Mouse (Mus musculus): Measurements from ENCODE around the gene Krt31. TPM values are rescaled to one million over a fixed set of nuclear protein-coding genes. Genes with fewer than 3 reads are reported as not detected.

Krt31 gene
- polyA plus RNA-seq, 2 experiments = not detected

DNA sequence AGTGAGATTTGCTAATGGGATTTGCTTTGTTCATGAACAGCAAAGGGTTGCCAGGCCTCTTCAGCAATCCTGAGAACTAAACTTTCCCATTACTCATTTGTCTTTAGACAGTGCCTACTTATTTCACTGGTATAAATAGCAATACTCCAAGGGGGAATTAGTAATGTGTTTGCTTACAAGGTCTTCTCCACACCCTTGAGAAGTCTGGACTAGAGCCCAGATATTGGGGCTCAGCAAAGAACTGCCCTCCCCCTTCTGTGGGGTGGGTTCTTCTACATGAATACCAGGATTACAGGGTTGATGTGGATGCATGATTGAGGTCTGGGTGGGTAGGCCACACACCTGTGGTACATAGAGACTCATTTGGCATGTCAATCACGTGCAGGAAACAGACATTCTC lies 23.5 kb upstream of the Krt31 start:
- no peaks in the 10 kb centered on the region for H3K27me3 ChIP-seq (ENCODE audit: control insufficient read depth, insufficient read depth, low read length)
- ATAC-seq (ENCODE audit: insufficient read depth) (no peak), DNase-seq (ENCODE audit: low read depth in 3 of 3, low spot score in 3 of 3) (no peak)
- no peak overlapping the region for H3K9ac ChIP-seq (replicated peaks)
- no peaks in the 10 kb centered on the region for H3K4me1 ChIP-seq (replicated peaks; ENCODE audit: control insufficient read depth in 2 of 2, insufficient read depth in 2 of 2, low read length in 1 of 2)
- no peak overlapping the region for H3K27ac ChIP-seq
- WGBS (ENCODE audit: insufficient replicate concordance) = 19% methylated on average over 1 of the region's 1 CpGs
- no peaks in the 10 kb centered on the region for H3K9me3 ChIP-seq (ENCODE audit: control insufficient read depth, low read length)
- no peak overlapping the region for H3K4me3 ChIP-seq (ENCODE audit: insufficient read depth in 1 of 2, low read depth in 2 of 2, low read length in 2 of 2)
- H3K4me2 ChIP-seq (ENCODE audit: low read depth) = no peak overlapping the region
- no peak for TF ChIP-seq EP300 (IDR thresholded peaks at IDR 0.05; ENCODE audit: low read depth)
- H3K36me3 ChIP-seq (replicated peaks; ENCODE audit: control insufficient read depth, insufficient read depth, low read depth) = no peaks in the 10 kb centered on the region

DNA sequence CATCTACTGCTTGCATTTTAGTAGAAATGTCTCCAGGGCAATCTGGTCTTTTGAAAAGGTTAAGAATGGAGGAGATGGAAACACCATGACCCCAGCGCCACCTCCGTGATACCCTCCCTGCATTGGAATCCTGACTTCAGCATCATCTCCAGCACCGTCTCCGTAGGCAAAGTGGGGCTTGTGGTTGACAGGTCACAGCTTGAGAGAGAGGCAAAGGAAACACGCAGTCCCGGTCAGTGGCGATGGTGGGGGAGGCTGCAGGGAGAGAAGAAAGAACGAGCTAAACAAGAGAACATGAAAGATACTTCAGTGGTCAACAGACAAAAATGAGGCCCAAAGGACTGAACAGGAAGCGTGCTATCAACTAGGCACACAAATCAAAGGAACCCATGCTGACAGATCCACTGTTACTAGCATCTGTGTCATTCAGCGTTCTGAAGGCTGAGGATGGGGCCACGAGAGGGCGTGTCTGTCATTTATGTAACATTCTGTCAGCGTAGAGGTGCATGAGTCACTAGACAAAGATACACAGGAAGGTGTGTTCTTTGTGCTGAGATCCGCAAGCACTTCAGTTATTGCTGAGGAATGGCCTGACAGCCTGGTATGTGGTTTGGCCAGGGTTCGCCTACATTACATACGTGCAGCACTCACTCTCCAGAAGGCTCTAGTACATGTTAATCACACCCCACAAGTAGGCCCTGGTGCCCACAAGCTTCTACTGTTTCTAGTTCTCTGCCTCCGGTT lies 17.1 kb upstream of the Krt31 start:
- H3K4me3 ChIP-seq (ENCODE audit: insufficient read depth in 1 of 2, low read depth in 2 of 2, low read length in 2 of 2) = no peak overlapping the region
- ATAC-seq (ENCODE audit: insufficient read depth) (no peak), DNase-seq (ENCODE audit: low read depth in 3 of 3, low spot score in 3 of 3) (no peak)
- TF ChIP-seq CTCF (IDR thresholded peaks at IDR 0.05; ENCODE audit: low read depth) (no peak), EP300 (IDR thresholded peaks at IDR 0.05; ENCODE audit: low read depth) (no peak)
- no peaks in the 10 kb centered on the region for H3K27me3 ChIP-seq (ENCODE audit: control insufficient read depth, insufficient read depth, low read length)
- no peaks in the 10 kb centered on the region for H3K9me3 ChIP-seq (ENCODE audit: control insufficient read depth, low read length)
- WGBS (ENCODE audit: insufficient replicate concordance) = 65% methylated on average over 17 of the region's 17 CpGs
- H3K9ac ChIP-seq (replicated peaks) = no peak overlapping the region
- H3K36me3 ChIP-seq (replicated peaks; ENCODE audit: control insufficient read depth, insufficient read depth, low read depth) = no peaks in the 10 kb centered on the region
- no peak overlapping the region for H3K4me2 ChIP-seq (ENCODE audit: low read depth)
- no peaks in the 10 kb centered on the region for H3K4me1 ChIP-seq (replicated peaks; ENCODE audit: control insufficient read depth in 2 of 2, insufficient read depth in 2 of 2, low read length in 1 of 2)
- no peak overlapping the region for H3K27ac ChIP-seq

DNA sequence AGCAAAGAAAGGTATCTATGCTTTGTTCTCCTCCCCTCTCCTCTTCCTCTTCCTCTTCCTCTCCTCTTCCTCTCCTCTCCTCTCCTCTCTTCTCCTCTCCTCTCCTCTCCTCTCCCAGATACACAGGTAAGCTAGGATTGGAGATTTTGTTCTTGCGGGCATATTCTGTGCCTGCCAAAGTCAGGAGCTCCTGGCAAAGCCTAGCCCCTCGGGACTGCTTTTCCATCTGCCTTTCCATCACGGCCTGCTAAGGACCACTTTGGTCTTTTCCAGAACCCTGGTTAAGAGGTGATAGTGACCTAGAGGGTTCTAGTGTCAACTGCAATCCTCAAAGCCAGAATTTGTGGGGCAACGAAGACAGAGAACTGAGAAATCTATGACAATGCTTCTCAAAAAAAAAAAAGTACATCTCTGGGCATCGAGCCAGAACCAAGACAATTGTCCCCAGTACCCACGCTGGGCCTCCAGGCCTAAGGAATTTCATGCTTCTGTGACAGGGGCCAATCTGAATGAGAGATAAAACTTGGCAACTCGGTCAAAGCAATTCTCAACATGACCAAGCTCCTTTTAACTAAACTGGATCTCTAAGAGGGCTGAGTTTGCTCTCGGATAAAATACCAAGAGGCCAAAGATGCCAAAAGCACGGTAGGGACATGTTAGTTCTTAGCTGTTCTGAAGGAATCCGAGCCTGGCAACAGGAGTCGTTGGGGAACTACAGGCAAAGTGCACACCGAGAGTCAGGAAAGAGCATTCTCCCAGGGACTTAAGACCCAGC lies 16.1 kb upstream of the Krt31 start:
- Histone ChIP-seq H3K36me3 (replicated peaks; ENCODE audit: control insufficient read depth, insufficient read depth, low read depth) (no peaks in the 10 kb centered on the region), H3K4me1 (replicated peaks; ENCODE audit: control insufficient read depth in 2 of 2, insufficient read depth in 2 of 2, low read length in 1 of 2) (no peaks in the 10 kb centered on the region), H3K4me2 (ENCODE audit: low read depth) (no peak overlapping the region), H3K4me3 (ENCODE audit: insufficient read depth in 1 of 2, low read depth in 2 of 2, low read length in 2 of 2) (no peak overlapping the region), H3K9me3 (ENCODE audit: control insufficient read depth, low read length) (no peaks in the 10 kb centered on the region), H3K27me3 (ENCODE audit: control insufficient read depth, insufficient read depth, low read length) (no peaks in the 10 kb centered on the region), H3K27ac (no peak overlapping the region), H3K9ac (replicated peaks) (no peak overlapping the region)
- TF ChIP-seq EP300 (IDR thresholded peaks at IDR 0.05; ENCODE audit: low read depth) (no peak), CTCF (IDR thresholded peaks at IDR 0.05; ENCODE audit: low read depth) (no peak)
- no peak for ATAC-seq (ENCODE audit: insufficient read depth)
- 64% methylated on average over 12 of the region's 12 CpGs for WGBS (ENCODE audit: insufficient replicate concordance)
- DNase-seq (ENCODE audit: low read depth in 3 of 3, low spot score in 3 of 3) = no peak

GRCm38 (mm10) chr11:100058875-100059274 lies 8.5 kb upstream of the Krt31 start:
- 68% methylated on average over 8 of the region's 8 CpGs for WGBS (ENCODE audit: insufficient replicate concordance)
- no peak for TF ChIP-seq EP300 (IDR thresholded peaks at IDR 0.05; ENCODE audit: low read depth)
- no peak for TF ChIP-seq CTCF (IDR thresholded peaks at IDR 0.05; ENCODE audit: low read depth)
- H3K27ac ChIP-seq = no peak overlapping the region
- H3K36me3 ChIP-seq (replicated peaks; ENCODE audit: control insufficient read depth, insufficient read depth, low read depth) = no peaks in the 10 kb centered on the region
- no peaks in the 10 kb centered on the region for H3K9me3 ChIP-seq (ENCODE audit: control insufficient read depth, low read length)
- H3K4me1 ChIP-seq (replicated peaks; ENCODE audit: control insufficient read depth in 2 of 2, insufficient read depth in 2 of 2, low read length in 1 of 2) = no peaks in the 10 kb centered on the region
- no peak overlapping the region for H3K9ac ChIP-seq (replicated peaks)
- no peak overlapping the region for H3K4me2 ChIP-seq (ENCODE audit: low read depth)
- no peaks in the 10 kb centered on the region for H3K27me3 ChIP-seq (ENCODE audit: control insufficient read depth, insufficient read depth, low read length)
- H3K4me3 ChIP-seq (ENCODE audit: insufficient read depth in 1 of 2, low read depth in 2 of 2, low read length in 2 of 2) = no peak overlapping the region
- ATAC-seq (ENCODE audit: insufficient read depth) (no peak), DNase-seq (ENCODE audit: low read depth in 3 of 3, low spot score in 3 of 3) (no peak)
